Mouse (Mus musculus): ENCODE measurements around the gene Dnajb9. TPM values are rescaled to one million over a fixed set of nuclear protein-coding genes. Genes with fewer than 3 reads are reported as not detected.
"Not testable (repeated sequence)": the region's sequence is repeated elsewhere in the genome, so short reads cannot be mapped to it uniquely, and the experiment has no call there.

Gene Dnajb9
- total and polyA plus RNA-seq, 3 experiments, result 1.7 to 3.1 TPM; not detected in 1

- Histone ChIP-seq H3K4me1 (ENCODE audit: control insufficient read depth in 1 of 2, insufficient read depth in 2 of 2, low read length in 2 of 2) (no peaks in the 10 kb centered on the region), H3K27ac (ENCODE audit: control insufficient read depth, low read depth, low read length) (no peak overlapping the region), H3K36me3 (ENCODE audit: control insufficient read depth in 1 of 2, insufficient read depth in 2 of 2, low read length in 2 of 2) (peaks cover 0 to 5% of the 10 kb centered on the region in 2 experiments; a peak in 1 of 4 replicates), H3K9me3 (replicated peaks; ENCODE audit: insufficient read depth, low read length) (no peaks in the 10 kb centered on the region), H3K4me3 (ENCODE audit: control insufficient read depth in 1 of 2, insufficient read depth in 1 of 2, low read depth in 2 of 2, low read length in 2 of 2) (no peak overlapping the region), H3K79me2 (ENCODE audit: control insufficient read depth, insufficient read depth, low read length, poor library complexity) (no peaks in the 10 kb centered on the region), H3K9ac (ENCODE audit: control insufficient read depth, low read depth, low read length, poor library complexity, severe bottlenecking) (no peak overlapping the region), H3K27me3 (ENCODE audit: control insufficient read depth in 1 of 2, insufficient read depth in 2 of 2, low read length in 2 of 2) (no peaks in the 10 kb centered on the region)
- no peak for DNase-seq (ENCODE audit: low read depth, low spot score)
- TF ChIP-seq USF1 (IDR thresholded peaks at IDR 0.05; ENCODE audit: low read depth, low read length) (no peak), ZMIZ1 (IDR thresholded peaks at IDR 0.05; ENCODE audit: low read depth, low read length) (no peak), TCF12 (IDR thresholded peaks at IDR 0.05; ENCODE audit: low read depth, low read length) (no peak), RCOR1 (IDR thresholded peaks at IDR 0.05; ENCODE audit: low read depth, low read length) (no peak), NELFE (IDR thresholded peaks at IDR 0.05; ENCODE audit: low read depth, low read length) (no peak), MYC (IDR thresholded peaks at IDR 0.05; ENCODE audit: low read depth, low read length) (no peak), MXI1 (IDR thresholded peaks at IDR 0.05; ENCODE audit: low read depth, low read length) (no peak)
Measured at GRCm38 (mm10) chr12:44221651-44222356, 11.7 kb upstream of the Dnajb9 start.

GRCm38 (mm10) chr12:44221070-44221469, 10.9 kb upstream of the Dnajb9 start, which contains the start of gene Pnpla8:
Gene Pnpla8 (plus strand): TSS chr12:44221370.
- H3K27me3 ChIP-seq (ENCODE audit: control insufficient read depth in 1 of 2, insufficient read depth in 2 of 2, low read length in 2 of 2); H3K36me3 ChIP-seq (ENCODE audit: control insufficient read depth in 1 of 2, insufficient read depth in 2 of 2, low read length in 2 of 2); H3K27ac ChIP-seq (ENCODE audit: control insufficient read depth, low read depth, low read length); H3K4me1 ChIP-seq (ENCODE audit: control insufficient read depth in 1 of 2, insufficient read depth in 2 of 2, low read length in 2 of 2); H3K4me3 ChIP-seq (ENCODE audit: control insufficient read depth in 1 of 2, insufficient read depth in 1 of 2, low read depth in 2 of 2, low read length in 2 of 2); H3K9ac ChIP-seq (ENCODE audit: control insufficient read depth, low read depth, low read length, poor library complexity, severe bottlenecking); H3K79me2 ChIP-seq (ENCODE audit: control insufficient read depth, insufficient read depth, low read length, poor library complexity); H3K9me3 ChIP-seq (replicated peaks; ENCODE audit: insufficient read depth, low read length); DNase-seq (ENCODE audit: low read depth, low spot score): not testable (repeated sequence)

- DNase-seq (ENCODE audit: low read depth, low spot score), result no peak
Measured at GRCm38 (mm10) chr12:44211555-44211954, 1.4 kb upstream of the Dnajb9 start.

More at GRCm38 (mm10) chr12:44211555-44211954, 1.4 kb upstream of the Dnajb9 start:
- peaks cover 2 to 12% of the 10 kb centered on the region in 2 experiments for H3K36me3 ChIP-seq (ENCODE audit: control insufficient read depth in 1 of 2, insufficient read depth in 2 of 2, low read length in 2 of 2)
- peaks cover 2% of the 10 kb centered on the region; the same call in 1 of the 2 replicates for H3K79me2 ChIP-seq (ENCODE audit: control insufficient read depth, insufficient read depth, low read length, poor library complexity)
- no peak overlapping the region for H3K9ac ChIP-seq (ENCODE audit: control insufficient read depth, low read depth, low read length, poor library complexity, severe bottlenecking)
- peaks cover 2 to 8% of the 10 kb centered on the region in 2 experiments; a peak in 3 of 4 replicates for H3K4me1 ChIP-seq (ENCODE audit: control insufficient read depth in 1 of 2, insufficient read depth in 2 of 2, low read length in 2 of 2)
- H3K9me3 ChIP-seq (replicated peaks; ENCODE audit: insufficient read depth, low read length), result no peaks in the 10 kb centered on the region
- no peak for TF ChIP-seq GABPA (IDR thresholded peaks at IDR 0.05; ENCODE audit: low read depth, low read length)
- TF ChIP-seq JUND (IDR thresholded peaks at IDR 0.05; ENCODE audit: low read depth, low read length), result no peak
- TF ChIP-seq RAD21 (IDR thresholded peaks at IDR 0.05; ENCODE audit: low read depth, low read length), result no peak
- no peak overlapping the region for H3K27ac ChIP-seq (ENCODE audit: control insufficient read depth, low read depth, low read length)
- H3K27me3 ChIP-seq (ENCODE audit: control insufficient read depth in 1 of 2, insufficient read depth in 2 of 2, low read length in 2 of 2), result no peaks in the 10 kb centered on the region
- H3K4me3 ChIP-seq (ENCODE audit: control insufficient read depth in 1 of 2, insufficient read depth in 1 of 2, low read depth in 2 of 2, low read length in 2 of 2), result no peak overlapping the region

All from MEL (cell line).